Mouse (Mus musculus) midbrain, embryonic 16.5 days (tissue): ENCODE data around the gene Dnajc15. TPM values are rescaled to one million over a fixed set of nuclear protein-coding genes. Genes with fewer than 3 reads are reported as not detected.

Source experiments
- ATAC-seq: fragments of 200-750 bp; cut with Nextera tagmentation; 2 replicates; pipeline ENCODE4 v1.8.0; 2017; ENCODE audit warnings: moderate TSS enrichment
- H3K27ac ChIP-seq: fragments of 300-500 bp; sonication (generic); 2 replicates; pipeline ENCODE4 v1.5.1; 2014; ENCODE audit warnings: mild to moderate bottlenecking, low read length, mixed read lengths
- H3K27me3 ChIP-seq: fragments of 300-500 bp; sonication (generic); 2 replicates; pipeline ENCODE4 v1.6.1; 2014; ENCODE audit warnings: low read depth, low read length, mixed read lengths; ENCODE audit not compliant: control insufficient read depth, insufficient read depth
- H3K36me3 ChIP-seq: fragments of 300-500 bp; sonication (generic); 2 replicates; pipeline ENCODE4 v1.6.1; 2014; ENCODE audit warnings: mild to moderate bottlenecking, low read length, moderate library complexity, mixed read lengths; ENCODE audit not compliant: control insufficient read depth, insufficient read depth
- H3K4me1 ChIP-seq: fragments of 300-500 bp; sonication (generic); 2 replicates; pipeline ENCODE4 v1.6.1; 2014; ENCODE audit warnings: mild to moderate bottlenecking, low read length, mixed read lengths; ENCODE audit not compliant: control insufficient read depth, insufficient read depth
- H3K4me2 ChIP-seq: fragments of 300-500 bp; sonication (generic); 2 replicates; pipeline ENCODE4 v1.6.1; 2014; ENCODE audit warnings: mild to moderate bottlenecking, low read length, mixed read lengths
- H3K4me3 ChIP-seq: fragments of 300-500 bp; sonication (generic); 2 replicates; pipeline ENCODE4 v1.5.1; 2014; ENCODE audit warnings: low read depth, mild to moderate bottlenecking, low read length, moderate library complexity, mixed read lengths
- H3K9ac ChIP-seq: fragments of 300-500 bp; sonication (generic); 2 replicates; pipeline ENCODE4 v1.6.1; 2014; ENCODE audit warnings: low read depth, low read length, mixed read lengths
- H3K9me3 ChIP-seq: fragments of 300-500 bp; sonication (generic); replicated peaks from 2 replicates; pipeline ENCODE4 v1.6.1; 2014; ENCODE audit warnings: mild to moderate bottlenecking, low read length, mixed read lengths; ENCODE audit not compliant: control insufficient read depth, poor library complexity, severe bottlenecking
- WGBS: fragments of 180-500 bp; shearing (Covaris S2); extraction: QIAGEN DNeasy Blood & Tissue Kit; methylation state at CpG from one replicate; pipeline ENCODE4 v1.1.7; 2014; 5-methylcytosine and 5-hydroxymethylcytosine counted together
- polyA plus RNA-seq: library from polyadenylated mRNA; unstranded; fragments of >200 nt; fragmentation: Nextera tagmentation; extraction: Ambion mirVana; gene quantifications from 2 replicates; pipeline ENCODE4 v1.2.1, GENCODE M21; 2015

The Dnajc15 gene
- polyA plus RNA-seq, 1 experiment from 2014 or later = 90.1 TPM

DNA sequence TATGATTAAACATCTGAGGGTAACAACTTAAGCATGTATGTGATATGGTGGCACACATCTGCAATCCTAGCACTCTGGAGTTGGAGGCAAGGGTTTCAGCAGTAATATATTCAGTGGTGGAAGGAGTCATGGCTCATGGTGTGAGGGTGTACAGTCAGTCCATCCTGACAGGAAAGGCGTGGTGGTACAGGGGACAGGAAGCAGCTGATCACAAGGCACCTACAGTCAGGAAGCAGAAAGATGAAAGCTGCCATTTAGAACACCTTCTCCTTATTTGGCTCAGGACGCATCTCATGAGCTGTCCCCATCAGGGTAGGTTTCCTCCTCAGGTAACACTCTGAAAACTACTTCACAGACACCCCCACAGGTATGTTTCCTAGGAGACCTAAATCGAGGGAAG, 4.0 kb downstream of the Dnajc15 start:
- Histone ChIP-seq H3K36me3 (no peaks in the 10 kb centered on the region), H3K9me3 (no peaks in the 10 kb centered on the region), H3K4me2 (no peak overlapping the region), H3K27ac (no peak overlapping the region), H3K4me1 (peaks cover 3% of the 10 kb centered on the region; the same call in 1 of the 2 replicates), H3K4me3 (no peak overlapping the region), H3K27me3 (no peaks in the 10 kb centered on the region), H3K9ac (no peak overlapping the region)
- ATAC-seq = no peak
- WGBS = 93% methylated on average over 3 of the region's 3 CpGs

DNA sequence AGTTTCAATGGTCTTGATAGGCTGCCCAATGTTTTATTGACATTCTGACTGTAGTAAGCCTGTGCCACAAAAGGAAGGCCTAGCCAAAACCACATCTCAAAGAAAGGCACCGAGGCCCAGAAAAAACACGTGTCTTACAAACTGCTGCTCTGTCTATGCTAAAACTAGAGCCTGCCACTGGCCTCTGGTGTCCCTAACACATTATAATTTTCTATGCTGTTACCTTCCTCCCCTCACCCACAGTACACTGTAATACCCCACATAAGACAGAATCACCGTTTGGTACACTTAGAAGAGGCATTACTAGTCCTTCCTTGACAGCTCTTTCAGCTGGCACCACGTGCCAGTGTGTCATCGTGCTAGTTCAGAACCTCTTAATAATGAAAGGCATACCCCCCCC, 7.3 kb downstream of the Dnajc15 start:
- 87% methylated on average over 5 of the region's 5 CpGs for WGBS

DNA sequence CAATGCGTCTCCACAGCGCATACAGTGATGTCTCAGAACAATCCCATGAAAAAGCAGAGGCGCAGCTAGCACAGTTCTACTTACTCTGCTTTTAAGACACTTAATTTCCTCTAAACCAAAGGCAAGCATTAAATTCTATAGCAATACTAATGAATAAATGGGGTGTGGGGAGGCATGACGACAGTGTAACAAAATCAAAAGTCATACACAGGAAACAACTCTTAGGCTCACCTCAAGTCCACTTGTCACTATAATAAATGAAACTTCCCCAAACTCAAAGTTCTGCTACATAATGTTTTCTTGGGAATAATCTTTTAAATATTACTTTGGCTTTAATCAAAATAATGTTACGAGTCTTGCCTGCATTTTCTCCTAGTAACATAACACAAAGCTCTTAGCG, 10.4 kb downstream of the Dnajc15 start:
- Histone ChIP-seq H3K9me3 (no peaks in the 10 kb centered on the region), H3K4me3 (no peak overlapping the region), H3K27ac (no peak overlapping the region), H3K9ac (no peak overlapping the region), H3K36me3 (no peaks in the 10 kb centered on the region), H3K4me1 (peaks cover 4% of the 10 kb centered on the region; the same call in 1 of the 2 replicates), H3K27me3 (no peaks in the 10 kb centered on the region), H3K4me2 (no peak overlapping the region)
- WGBS = 87% methylated on average over 6 of the region's 6 CpGs
- ATAC-seq = no peak

More for the DNA sequence above, 7.3 kb downstream of the Dnajc15 start:
- peaks cover 4% of the 10 kb centered on the region; the same call in 1 of the 2 replicates for H3K4me1 ChIP-seq
- H3K9ac ChIP-seq = no peak overlapping the region
- H3K27me3 ChIP-seq = no peaks in the 10 kb centered on the region
- no peaks in the 10 kb centered on the region for H3K9me3 ChIP-seq
- no peak overlapping the region for H3K4me2 ChIP-seq
- no peak for ATAC-seq
- no peaks in the 10 kb centered on the region for H3K36me3 ChIP-seq
- no peak overlapping the region for H3K4me3 ChIP-seq
- no peak overlapping the region for H3K27ac ChIP-seq

DNA sequence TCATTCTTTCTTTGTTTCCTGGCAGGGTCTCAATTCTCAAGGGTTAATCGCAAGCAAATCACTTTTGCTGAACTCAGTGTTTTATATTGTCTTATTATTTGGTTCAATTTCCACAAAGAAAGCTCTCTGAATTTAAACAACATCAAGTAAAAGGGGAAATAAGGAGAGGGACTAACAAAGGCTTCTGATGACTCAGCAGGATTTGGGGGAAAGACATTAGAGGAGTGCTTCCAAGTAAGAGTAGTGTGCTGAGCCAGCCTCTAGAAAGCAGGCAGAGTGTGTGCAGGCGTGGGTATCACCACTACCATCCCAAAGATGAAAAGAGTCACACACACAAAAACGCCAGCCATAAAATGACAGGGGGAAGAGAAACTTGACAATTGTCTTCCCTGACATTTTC, 10.9 kb downstream of the Dnajc15 start:
- peaks cover 4% of the 10 kb centered on the region; the same call in 1 of the 2 replicates for H3K4me1 ChIP-seq
- H3K9ac ChIP-seq = no peak overlapping the region
- H3K27ac ChIP-seq = no peak overlapping the region
- H3K4me3 ChIP-seq = no peak overlapping the region
- no peaks in the 10 kb centered on the region for H3K27me3 ChIP-seq
- H3K4me2 ChIP-seq = no peak overlapping the region
- H3K9me3 ChIP-seq = no peaks in the 10 kb centered on the region
- WGBS = 46% methylated on average over 3 of the region's 3 CpGs
- no peak for ATAC-seq
- H3K36me3 ChIP-seq = no peaks in the 10 kb centered on the region

DNA sequence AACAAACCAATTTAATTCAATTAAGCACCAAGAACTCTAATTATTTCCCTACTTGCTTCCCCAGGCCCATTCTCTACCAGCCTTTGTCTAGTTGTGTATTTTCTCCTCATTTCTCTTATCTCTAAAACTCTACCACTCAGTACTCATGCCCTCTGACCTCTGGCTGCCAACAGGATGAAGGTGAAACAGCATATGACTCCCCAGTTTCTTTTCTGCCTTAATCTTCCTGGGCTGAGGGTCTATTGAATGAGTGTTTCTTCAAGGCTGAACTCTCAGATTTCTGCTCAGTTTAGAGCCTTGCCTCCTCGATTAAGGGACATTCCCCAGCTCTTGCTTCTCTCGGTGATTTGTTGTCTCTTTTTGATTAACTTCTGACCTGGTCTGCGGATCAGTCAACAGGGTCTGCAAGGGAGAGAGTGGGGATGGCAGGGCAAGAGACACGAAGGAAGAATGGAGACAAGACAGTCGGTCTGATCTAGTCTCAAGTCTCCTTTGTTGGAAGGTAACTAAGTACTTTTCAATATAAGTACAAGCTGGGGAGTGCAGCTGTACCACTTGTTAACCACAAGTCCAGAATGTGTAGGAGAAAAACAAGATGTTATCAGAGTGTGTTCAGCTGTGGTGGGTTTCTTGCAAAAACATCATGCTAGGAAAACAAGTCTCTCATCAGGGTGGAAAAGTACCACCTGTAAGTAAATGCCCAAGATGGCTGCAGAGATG, 13.9 kb downstream of the Dnajc15 start:
- Histone ChIP-seq H3K4me2 (no peak overlapping the region), H3K27me3 (no peaks in the 10 kb centered on the region), H3K36me3 (no peaks in the 10 kb centered on the region), H3K4me3 (no peak overlapping the region), H3K9ac (no peak overlapping the region), H3K9me3 (no peaks in the 10 kb centered on the region), H3K27ac (no peak overlapping the region), H3K4me1 (peaks cover 4% of the 10 kb centered on the region; the same call in 1 of the 2 replicates)
- no peak for ATAC-seq
- 67% methylated on average over 5 of the region's 5 CpGs for WGBS

DNA sequence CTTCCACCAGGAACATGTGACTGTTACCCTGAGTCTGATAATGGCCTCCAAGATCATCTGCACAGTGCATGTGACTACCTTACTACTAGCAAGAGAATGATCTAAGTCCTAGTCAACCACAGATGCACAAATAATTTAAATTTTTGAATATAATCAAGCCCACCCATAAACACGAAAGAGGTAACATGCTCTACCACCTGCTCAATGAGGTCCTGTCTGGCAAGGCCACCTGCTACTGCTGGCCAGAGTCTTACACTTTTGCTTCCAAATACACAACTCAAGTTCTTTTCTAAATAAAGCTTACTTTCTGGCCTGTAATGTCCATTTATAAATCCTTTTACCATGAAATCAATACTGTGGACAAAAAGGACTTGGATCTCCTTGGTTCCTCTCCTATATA, 15.0 kb downstream of the Dnajc15 start:
- no peaks in the 10 kb centered on the region for H3K36me3 ChIP-seq
- H3K4me3 ChIP-seq = no peak overlapping the region
- H3K27ac ChIP-seq = no peak overlapping the region
- ATAC-seq = no peak
- H3K27me3 ChIP-seq = no peaks in the 10 kb centered on the region
- no peak overlapping the region for H3K9ac ChIP-seq
- H3K4me2 ChIP-seq = no peak overlapping the region
- no peaks in the 10 kb centered on the region for H3K9me3 ChIP-seq
- peaks cover 4% of the 10 kb centered on the region; the same call in 1 of the 2 replicates for H3K4me1 ChIP-seq
- 85% methylated on average over 1 of the region's 1 CpGs for WGBS

DNA sequence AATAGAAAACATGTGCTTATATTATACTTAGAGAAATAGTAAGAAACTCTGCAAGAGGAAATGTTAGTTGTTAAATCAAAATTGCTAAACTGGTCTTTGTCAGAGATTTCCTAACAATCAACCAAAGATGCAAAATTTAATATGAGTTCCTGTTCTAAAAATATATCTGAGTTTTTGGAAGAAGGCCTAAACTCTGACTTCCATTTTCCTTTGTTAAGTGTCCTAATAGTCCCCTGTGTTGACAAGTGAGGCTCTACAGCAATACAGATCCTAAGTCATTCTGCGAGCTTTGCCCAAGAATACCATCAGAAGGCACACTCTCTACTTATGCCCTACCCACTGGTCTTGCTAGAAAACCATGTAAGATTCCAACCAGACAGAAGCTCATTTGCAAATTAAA, 21.0 kb downstream of the Dnajc15 start:
- no peak for ATAC-seq
- no peaks in the 10 kb centered on the region for H3K9me3 ChIP-seq
- no peak overlapping the region for H3K27ac ChIP-seq
- no peaks in the 10 kb centered on the region for H3K4me1 ChIP-seq
- H3K9ac ChIP-seq = no peak overlapping the region
- WGBS = 95% methylated on average over 1 of the region's 1 CpGs
- no peak overlapping the region for H3K4me3 ChIP-seq
- H3K27me3 ChIP-seq = no peaks in the 10 kb centered on the region
- H3K36me3 ChIP-seq = no peaks in the 10 kb centered on the region
- no peak overlapping the region for H3K4me2 ChIP-seq

DNA sequence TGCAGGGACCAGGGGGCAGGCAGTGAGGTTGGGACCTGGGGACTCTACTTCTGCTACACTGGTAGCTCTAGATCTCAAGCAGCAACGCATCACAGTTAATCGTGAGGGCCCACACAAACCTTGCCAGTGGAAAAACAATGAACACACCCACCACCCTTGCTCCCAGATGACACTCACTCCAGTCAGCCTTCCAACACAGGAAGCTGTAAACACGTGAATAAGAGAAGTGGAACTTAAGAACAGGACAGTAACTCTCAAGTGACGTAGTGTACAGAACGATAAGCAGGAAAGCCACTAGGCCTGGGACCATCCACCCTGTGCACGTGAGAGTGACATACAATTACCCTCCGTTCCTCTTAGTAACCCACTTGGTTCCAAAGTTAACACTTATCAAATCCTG, 25.1 kb downstream of the Dnajc15 start:
- Histone ChIP-seq H3K27ac (no peak overlapping the region), H3K4me2 (no peak overlapping the region), H3K9ac (no peak overlapping the region), H3K4me1 (no peaks in the 10 kb centered on the region), H3K27me3 (no peaks in the 10 kb centered on the region), H3K9me3 (no peaks in the 10 kb centered on the region), H3K36me3 (no peaks in the 10 kb centered on the region), H3K4me3 (no peak overlapping the region)
- no peak for ATAC-seq
- 90% methylated on average over 7 of the region's 7 CpGs for WGBS

DNA sequence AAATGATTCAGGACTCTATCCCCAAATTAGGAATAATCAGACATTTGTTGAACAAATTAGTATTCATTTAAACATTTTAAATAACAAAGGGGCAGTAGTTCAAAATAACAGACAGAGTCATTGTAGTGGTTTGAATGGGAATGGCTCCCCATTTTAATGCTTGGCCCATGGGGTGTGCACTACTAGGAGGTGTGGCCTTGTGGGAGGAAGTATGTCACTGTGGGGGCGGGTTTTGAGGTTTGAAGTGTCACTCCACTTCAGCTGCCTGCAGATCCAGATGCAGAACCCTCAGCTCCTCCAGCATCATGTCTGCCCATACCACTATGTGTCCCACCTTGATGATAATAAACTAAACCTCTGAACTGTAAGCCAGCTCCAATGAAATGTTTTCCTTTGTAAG, 26.6 kb downstream of the Dnajc15 start:
- no peak for ATAC-seq
- H3K36me3 ChIP-seq = no peaks in the 10 kb centered on the region
- no peak overlapping the region for H3K4me2 ChIP-seq
- H3K9ac ChIP-seq = no peak overlapping the region
- whole genome bisulfite sequencing = 100% methylated on average over 1 of the region's 1 CpGs
- no peak overlapping the region for H3K27ac ChIP-seq
- no peaks in the 10 kb centered on the region for H3K4me1 ChIP-seq
- no peaks in the 10 kb centered on the region for H3K27me3 ChIP-seq
- H3K9me3 ChIP-seq = no peaks in the 10 kb centered on the region
- no peak overlapping the region for H3K4me3 ChIP-seq
